Mouse (Mus musculus) neural tube, embryonic 14.5 days (tissue): ENCODE data around the gene Fxr2. TPM values are rescaled to one million over a fixed set of nuclear protein-coding genes. Genes with fewer than 3 reads are reported as not detected.

Source experiments
- ATAC-seq: fragments of 200-750 bp; cut with Nextera tagmentation; 2 replicates; pipeline ENCODE4 v1.8.0; 2017; ENCODE audit warnings: low read depth, mild to moderate bottlenecking, moderate TSS enrichment, moderate library complexity
- H3K27ac ChIP-seq: fragments of 300-500 bp; sonication (generic); 2 replicates; pipeline ENCODE4 v1.5.1; 2014; ENCODE audit warnings: low read depth, mild to moderate bottlenecking, control low read depth, low read length, moderate library complexity, mixed read lengths
- H3K27me3 ChIP-seq: fragments of 300-500 bp; sonication (generic); 2 replicates; pipeline ENCODE4 v1.6.1; 2014; ENCODE audit warnings: low read length; ENCODE audit not compliant: control insufficient read depth, insufficient read depth
- H3K36me3 ChIP-seq: fragments of 300-500 bp; sonication (generic); 2 replicates; pipeline ENCODE4 v1.6.1; 2014; ENCODE audit warnings: low read length, mixed read lengths; ENCODE audit not compliant: control insufficient read depth, insufficient read depth
- H3K4me1 ChIP-seq: fragments of 300-500 bp; sonication (generic); 2 replicates; pipeline ENCODE4 v1.6.1; 2014; ENCODE audit warnings: low read length; ENCODE audit not compliant: control insufficient read depth, insufficient read depth
- H3K4me2 ChIP-seq: fragments of 300-500 bp; sonication (generic); 2 replicates; pipeline ENCODE4 v1.6.1; 2014; ENCODE audit warnings: mild to moderate bottlenecking, low read depth, low read length, control low read depth
- H3K4me3 ChIP-seq: fragments of 300-500 bp; sonication (generic); 2 replicates; pipeline ENCODE4 v1.5.1; 2014; ENCODE audit warnings: low read depth, low read length, control low read depth, mixed read lengths
- H3K9ac ChIP-seq: fragments of 300-500 bp; sonication (generic); replicated peaks from 2 replicates; pipeline ENCODE4 v1.6.1; 2014; ENCODE audit warnings: low read depth, mild to moderate bottlenecking, control low read depth, low read length, mixed read lengths
- H3K9me3 ChIP-seq: fragments of 300-500 bp; sonication (generic); 2 replicates; pipeline ENCODE4 v1.6.1; 2016; ENCODE audit warnings: low read length; ENCODE audit not compliant: control insufficient read depth
- WGBS: fragments of 180-500 bp; shearing (Covaris S2); extraction: QIAGEN DNeasy Blood & Tissue Kit; methylation state at CpG from one replicate; pipeline ENCODE4 v1.1.7; 2014; 5-methylcytosine and 5-hydroxymethylcytosine counted together
- polyA plus RNA-seq: library from polyadenylated mRNA; unstranded; fragments of >200 nt; fragmentation: Nextera tagmentation; extraction: Ambion mirVana; gene quantifications from 2 replicates; pipeline ENCODE4 v1.2.1, GENCODE M21; 2014

Fxr2 gene
- polyA plus RNA-seq, 1 experiment from 2014 or later = 31.1 TPM

- Histone ChIP-seq H3K9ac (peak overlapping the region; percentile 95), H3K4me2 (peak overlapping the region; percentile 85), H3K9me3 (no peaks in the 10 kb centered on the region), H3K36me3 (no peaks in the 10 kb centered on the region), H3K4me3 (peak overlapping the region; percentile 89), H3K4me1 (peaks cover 18% of the 10 kb centered on the region), H3K27ac (peak overlapping the region; percentile 94), H3K27me3 (no peaks in the 10 kb centered on the region)
- WGBS = under 1% methylated on average over 26 of the region's 50 CpGs
- ATAC-seq = peak; percentile 62
Measured at GRCm38 (mm10) chr11:69633128-69633866, 507 bp downstream of the Fxr2 start.

GRCm38 (mm10) chr11:69635471-69635870 lies 2.7 kb downstream of the Fxr2 start:
- Histone ChIP-seq H3K9ac (no peak overlapping the region; the same call in 1 of the 2 replicates), H3K27me3 (no peaks in the 10 kb centered on the region), H3K36me3 (peaks cover 8% of the 10 kb centered on the region; the same call in 1 of the 2 replicates), H3K27ac (no peak overlapping the region), H3K4me3 (no peak overlapping the region), H3K4me2 (0 out of 2 replicates have a peak overlapping the region, but pooled peaks have one; percentile 17), H3K4me1 (peaks cover 18% of the 10 kb centered on the region), H3K9me3 (no peaks in the 10 kb centered on the region)
- no peak for ATAC-seq
- WGBS = 88% methylated on average over 3 of the region's 3 CpGs

- H3K9me3 ChIP-seq = no peaks in the 10 kb centered on the region
- no peaks in the 10 kb centered on the region for H3K27me3 ChIP-seq
- no peak overlapping the region for H3K27ac ChIP-seq
- H3K4me1 ChIP-seq = no peaks in the 10 kb centered on the region
- H3K4me3 ChIP-seq = no peak overlapping the region
- 96% methylated on average over 5 of the region's 5 CpGs for WGBS
- H3K36me3 ChIP-seq = peaks cover 80% of the 10 kb centered on the region
- no peak overlapping the region for H3K4me2 ChIP-seq
- no peak for ATAC-seq
- no peak overlapping the region for H3K9ac ChIP-seq
Measured at GRCm38 (mm10) chr11:69645860-69646259, 13.1 kb downstream of the Fxr2 start.

GRCm38 (mm10) chr11:69653399-69653798 lies 20.6 kb downstream of the Fxr2 start:
- peaks cover 55% of the 10 kb centered on the region for H3K36me3 ChIP-seq
- 82% methylated on average over 5 of the region's 5 CpGs for WGBS
- H3K9ac ChIP-seq = no peak overlapping the region
- no peak for ATAC-seq
- H3K4me3 ChIP-seq = no peak overlapping the region
- no peak overlapping the region for H3K4me2 ChIP-seq
- H3K9me3 ChIP-seq = no peaks in the 10 kb centered on the region
- H3K27me3 ChIP-seq = no peaks in the 10 kb centered on the region
- no peak overlapping the region for H3K27ac ChIP-seq
- 0 out of 2 replicates have a peak, but pooled peaks cover 2% of the 10 kb centered on the region for H3K4me1 ChIP-seq

GRCm38 (mm10) chr11:69654760-69655159 lies 22.0 kb downstream of the Fxr2 start:
- peaks cover 50% of the 10 kb centered on the region for H3K36me3 ChIP-seq
- H3K27ac ChIP-seq = no peak overlapping the region

GRCm38 (mm10) chr11:69655264-69656064 lies 22.7 kb downstream of the Fxr2 start, which contains the start of gene Sox15:
TSS of gene Sox15 (plus strand) at chr11:69655314.
- Histone ChIP-seq H3K27me3 (no peaks in the 10 kb centered on the region), H3K4me2 (no peak within 1 kb of the TSS), H3K4me1 (0 out of 2 replicates have a peak, but pooled peaks cover 2% of the 10 kb centered on the region), H3K36me3 (peaks cover 43% of the 10 kb centered on the region), H3K9me3 (no peaks in the 10 kb centered on the region), H3K4me3 (no peak within 1 kb of the TSS), H3K27ac (no peak within 1 kb of the TSS), H3K9ac (no peak within 1 kb of the TSS)
- ATAC-seq = peak; percentile 79
- WGBS = 23% methylated on average over 34 of the region's 34 CpGs

More at GRCm38 (mm10) chr11:69654760-69655159, 22.0 kb downstream of the Fxr2 start:
- ATAC-seq = no peak
- Histone ChIP-seq H3K4me2 (no peak overlapping the region), H3K9me3 (no peaks in the 10 kb centered on the region), H3K4me1 (0 out of 2 replicates have a peak, but pooled peaks cover 2% of the 10 kb centered on the region), H3K4me3 (no peak overlapping the region), H3K9ac (no peak overlapping the region), H3K27me3 (no peaks in the 10 kb centered on the region)
- 47% methylated on average over 9 of the region's 9 CpGs for WGBS

GRCm38 (mm10) chr11:69656065-69656455 lies 23.3 kb downstream of the Fxr2 start:
- Histone ChIP-seq H3K4me3 (no peak overlapping the region), H3K9ac (no peak overlapping the region)

GRCm38 (mm10) chr11:69656617-69657461 lies 24.0 kb downstream of the Fxr2 start:
- Histone ChIP-seq H3K9me3 (no peaks in the 10 kb centered on the region), H3K27ac (no peak overlapping the region), H3K4me1 (peaks cover 8% of the 10 kb centered on the region; the same call in 1 of the 2 replicates), H3K4me2 (no peak overlapping the region), H3K4me3 (no peak overlapping the region), H3K9ac (no peak overlapping the region), H3K27me3 (no peaks in the 10 kb centered on the region), H3K36me3 (peaks cover 30% of the 10 kb centered on the region)
- ATAC-seq = no peak; the same call in 1 of the 2 replicates
- 78% methylated on average over 10 of the region's 10 CpGs for WGBS

More at GRCm38 (mm10) chr11:69656065-69656455, 23.3 kb downstream of the Fxr2 start:
- WGBS = 79% methylated on average over 5 of the region's 5 CpGs
- H3K27ac ChIP-seq = no peak overlapping the region
- 0 out of 2 replicates have a peak, but pooled peaks cover 2% of the 10 kb centered on the region for H3K4me1 ChIP-seq
- no peak overlapping the region for H3K4me2 ChIP-seq
- H3K9me3 ChIP-seq = no peaks in the 10 kb centered on the region
- H3K27me3 ChIP-seq = no peaks in the 10 kb centered on the region
- peaks cover 37% of the 10 kb centered on the region for H3K36me3 ChIP-seq
- no peak for ATAC-seq
